Mouse (Mus musculus): ENCODE measurements at regions not wholly inside any gene's neighbourhood (a gene's known extent, or its start where the extent isn't known, plus 50 kb on each side); places are given as distances from the start of the nearest gene placed in this dataset.

GRCm38 (mm10) chr12:9235866-9236265 is 206.1 kb downstream of the Ttc32 start:
- H3K4me3 ChIP-seq (ENCODE audit: extremely low read depth, insufficient read depth, insufficient read length), result no peak overlapping the region
- DNase-seq (ENCODE audit: low read depth in 1 of 2, low spot score in 2 of 2), result no peak
- H3K27me3 ChIP-seq (ENCODE audit: control insufficient read depth, insufficient read depth, low read length), result no peaks in the 10 kb centered on the region
- WGBS, result 74% methylated on average over 4 of the region's 4 CpGs
- H3K27ac ChIP-seq (ENCODE audit: insufficient read depth, low read length), result no peak overlapping the region
- H3K36me3 ChIP-seq (ENCODE audit: control insufficient read depth, insufficient read depth, low read length), result no peaks in the 10 kb centered on the region
- no peak for TF ChIP-seq POLR2A (IDR thresholded peaks at IDR 0.05; ENCODE audit: low read depth, low read length)
- no peak for TF ChIP-seq CTCF (IDR thresholded peaks at IDR 0.05; ENCODE audit: extremely low read depth, insufficient read depth, insufficient read length, insufficient replicate concordance)
- no peaks in the 10 kb centered on the region for H3K4me1 ChIP-seq (ENCODE audit: control insufficient read depth, insufficient read depth, insufficient read length)

GRCm38 (mm10) chr12:9237538-9237937 is 207.7 kb downstream of the Ttc32 start:
- no peaks in the 10 kb centered on the region for H3K36me3 ChIP-seq (ENCODE audit: control insufficient read depth, insufficient read depth, low read length)
- DNase-seq (ENCODE audit: low read depth in 1 of 2, low spot score in 2 of 2), result no peak
- WGBS, result 67% methylated on average over 6 of the region's 6 CpGs
- H3K27ac ChIP-seq (ENCODE audit: insufficient read depth, low read length), result no peak overlapping the region
- no peaks in the 10 kb centered on the region for H3K4me1 ChIP-seq (ENCODE audit: control insufficient read depth, insufficient read depth, insufficient read length)
- H3K27me3 ChIP-seq (ENCODE audit: control insufficient read depth, insufficient read depth, low read length), result no peaks in the 10 kb centered on the region
- TF ChIP-seq CTCF (IDR thresholded peaks at IDR 0.05; ENCODE audit: extremely low read depth, insufficient read depth, insufficient read length, insufficient replicate concordance) (no peak), POLR2A (IDR thresholded peaks at IDR 0.05; ENCODE audit: low read depth, low read length) (no peak)
- no peak overlapping the region for H3K4me3 ChIP-seq (ENCODE audit: extremely low read depth, insufficient read depth, insufficient read length)

- H3K4me3 ChIP-seq (ENCODE audit: extremely low read depth, insufficient read depth, insufficient read length), result no peak overlapping the region
- DNase-seq (ENCODE audit: low read depth in 1 of 2, low spot score in 2 of 2), result no peak
- H3K27ac ChIP-seq (ENCODE audit: insufficient read depth, low read length), result no peak overlapping the region
- WGBS, result 88% methylated on average over 1 of the region's 1 CpGs
- no peaks in the 10 kb centered on the region for H3K36me3 ChIP-seq (ENCODE audit: control insufficient read depth, insufficient read depth, low read length)
- TF ChIP-seq POLR2A (IDR thresholded peaks at IDR 0.05; ENCODE audit: low read depth, low read length) (no peak), CTCF (IDR thresholded peaks at IDR 0.05; ENCODE audit: extremely low read depth, insufficient read depth, insufficient read length, insufficient replicate concordance) (no peak)
- no peaks in the 10 kb centered on the region for H3K27me3 ChIP-seq (ENCODE audit: control insufficient read depth, insufficient read depth, low read length)
- no peaks in the 10 kb centered on the region for H3K4me1 ChIP-seq (ENCODE audit: control insufficient read depth, insufficient read depth, insufficient read length)
Observed at GRCm38 (mm10) chr12:9237955-9238354, 208.2 kb downstream of the Ttc32 start.

- 57% methylated on average over 5 of the region's 5 CpGs for WGBS
Observed at GRCm38 (mm10) chr12:9247506-9247905, 217.7 kb downstream of the Ttc32 start.

GRCm38 (mm10) chr12:9251772-9252171 is 222.0 kb downstream of the Ttc32 start:
- H3K36me3 ChIP-seq (ENCODE audit: control insufficient read depth, insufficient read depth, low read length), result no peaks in the 10 kb centered on the region
- WGBS, result 30% methylated on average over 5 of the region's 5 CpGs
- TF ChIP-seq POLR2A (IDR thresholded peaks at IDR 0.05; ENCODE audit: low read depth, low read length), result no peak
- TF ChIP-seq CTCF (IDR thresholded peaks at IDR 0.05; ENCODE audit: extremely low read depth, insufficient read depth, insufficient read length, insufficient replicate concordance), result no peak
- no peaks in the 10 kb centered on the region for H3K27me3 ChIP-seq (ENCODE audit: control insufficient read depth, insufficient read depth, low read length)
- no peak for DNase-seq (ENCODE audit: low read depth in 1 of 2, low spot score in 2 of 2)
- H3K27ac ChIP-seq (ENCODE audit: insufficient read depth, low read length), result no peak overlapping the region
- no peaks in the 10 kb centered on the region for H3K4me1 ChIP-seq (ENCODE audit: control insufficient read depth, insufficient read depth, insufficient read length)
- H3K4me3 ChIP-seq (ENCODE audit: extremely low read depth, insufficient read depth, insufficient read length), result no peak overlapping the region

More at GRCm38 (mm10) chr12:9247506-9247905, 217.7 kb downstream of the Ttc32 start:
- no peaks in the 10 kb centered on the region for H3K27me3 ChIP-seq (ENCODE audit: control insufficient read depth, insufficient read depth, low read length)
- no peaks in the 10 kb centered on the region for H3K36me3 ChIP-seq (ENCODE audit: control insufficient read depth, insufficient read depth, low read length)
- no peak overlapping the region for H3K4me3 ChIP-seq (ENCODE audit: extremely low read depth, insufficient read depth, insufficient read length)
- no peaks in the 10 kb centered on the region for H3K4me1 ChIP-seq (ENCODE audit: control insufficient read depth, insufficient read depth, insufficient read length)
- H3K27ac ChIP-seq (ENCODE audit: insufficient read depth, low read length), result no peak overlapping the region
- no peak for DNase-seq (ENCODE audit: low read depth in 1 of 2, low spot score in 2 of 2)
- no peak for TF ChIP-seq CTCF (IDR thresholded peaks at IDR 0.05; ENCODE audit: extremely low read depth, insufficient read depth, insufficient read length, insufficient replicate concordance)
- no peak for TF ChIP-seq POLR2A (IDR thresholded peaks at IDR 0.05; ENCODE audit: low read depth, low read length)

GRCm38 (mm10) chr12:9253306-9254074 is 223.7 kb downstream of the Ttc32 start:
- WGBS, result 50% methylated on average over 19 of the region's 19 CpGs

GRCm38 (mm10) chr12:9254301-9254860 is 224.6 kb downstream of the Ttc32 start:
- 84% methylated on average over 6 of the region's 6 CpGs for WGBS
- no peak for TF ChIP-seq CTCF (IDR thresholded peaks at IDR 0.05; ENCODE audit: extremely low read depth, insufficient read depth, insufficient read length, insufficient replicate concordance)
- no peak for TF ChIP-seq POLR2A (IDR thresholded peaks at IDR 0.05; ENCODE audit: low read depth, low read length)

More at GRCm38 (mm10) chr12:9253306-9254074, 223.7 kb downstream of the Ttc32 start:
- no peaks in the 10 kb centered on the region for H3K4me1 ChIP-seq (ENCODE audit: control insufficient read depth, insufficient read depth, insufficient read length)
- no peak for DNase-seq (ENCODE audit: low read depth in 1 of 2, low spot score in 2 of 2)
- no peak for TF ChIP-seq POLR2A (IDR thresholded peaks at IDR 0.05; ENCODE audit: low read depth, low read length)
- TF ChIP-seq CTCF (IDR thresholded peaks at IDR 0.05; ENCODE audit: extremely low read depth, insufficient read depth, insufficient read length, insufficient replicate concordance), result no peak
- H3K36me3 ChIP-seq (ENCODE audit: control insufficient read depth, insufficient read depth, low read length), result no peaks in the 10 kb centered on the region
- H3K27me3 ChIP-seq (ENCODE audit: control insufficient read depth, insufficient read depth, low read length), result no peaks in the 10 kb centered on the region
- H3K4me3 ChIP-seq (ENCODE audit: extremely low read depth, insufficient read depth, insufficient read length), result no peak overlapping the region
- no peak overlapping the region for H3K27ac ChIP-seq (ENCODE audit: insufficient read depth, low read length)

More at GRCm38 (mm10) chr12:9254301-9254860, 224.6 kb downstream of the Ttc32 start:
- H3K27ac ChIP-seq (ENCODE audit: insufficient read depth, low read length), result no peak overlapping the region
- H3K4me1 ChIP-seq (ENCODE audit: control insufficient read depth, insufficient read depth, insufficient read length), result no peaks in the 10 kb centered on the region
- no peak overlapping the region for H3K4me3 ChIP-seq (ENCODE audit: extremely low read depth, insufficient read depth, insufficient read length)
- no peaks in the 10 kb centered on the region for H3K36me3 ChIP-seq (ENCODE audit: control insufficient read depth, insufficient read depth, low read length)
- DNase-seq (ENCODE audit: low read depth in 1 of 2, low spot score in 2 of 2), result no peak
- H3K27me3 ChIP-seq (ENCODE audit: control insufficient read depth, insufficient read depth, low read length), result no peaks in the 10 kb centered on the region
